Mouse (Mus musculus): ENCODE results near the gene Phf24.
A peak's percentile ranks its signal among the peaks of the same experiment; 100 is the strongest.

Phf24 gene

DNA sequence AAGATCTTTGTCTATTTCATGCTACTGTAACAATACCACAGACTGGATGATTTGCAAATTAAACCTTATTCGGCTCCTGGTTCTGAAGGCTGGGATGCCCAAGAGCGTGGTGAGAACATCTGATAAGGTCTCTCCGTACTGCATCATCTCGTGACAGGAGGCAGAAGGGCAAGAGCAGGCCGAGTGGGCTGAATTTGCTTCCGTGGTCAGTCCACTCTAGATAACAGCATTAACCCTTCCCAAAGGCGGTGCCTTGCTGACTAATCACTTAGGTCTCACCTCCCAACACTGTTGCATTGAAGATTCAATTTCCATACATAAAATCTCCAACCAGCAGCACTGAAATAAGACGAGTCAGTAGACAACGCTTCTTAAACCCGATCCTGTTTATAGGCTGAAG is 3.1 kb upstream of the Phf24 start:
- DNase-seq (ENCODE audit: low spot score in 2 of 2): no peak

DNA sequence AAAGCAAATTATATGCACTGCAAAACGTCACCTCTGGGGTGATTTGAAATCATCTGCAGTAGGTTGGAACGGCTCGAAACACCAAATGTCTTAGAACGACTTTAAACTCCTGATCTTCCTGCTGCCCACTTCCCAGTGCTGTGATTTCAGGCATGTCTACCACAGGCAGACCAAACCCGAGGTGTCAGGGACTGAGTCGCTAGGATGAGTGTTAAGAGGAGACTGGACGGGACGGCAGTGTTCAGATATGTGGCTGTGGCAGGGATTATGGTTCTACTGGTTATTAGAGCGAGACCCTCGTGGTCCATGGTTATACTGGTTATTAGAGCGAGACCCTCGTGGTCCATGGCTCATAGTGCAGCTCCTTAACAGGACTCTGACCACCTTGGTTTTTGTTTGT is 1.1 kb upstream of the Phf24 start:
- DNase-seq (ENCODE audit: low spot score in 2 of 2): no peak

DNA sequence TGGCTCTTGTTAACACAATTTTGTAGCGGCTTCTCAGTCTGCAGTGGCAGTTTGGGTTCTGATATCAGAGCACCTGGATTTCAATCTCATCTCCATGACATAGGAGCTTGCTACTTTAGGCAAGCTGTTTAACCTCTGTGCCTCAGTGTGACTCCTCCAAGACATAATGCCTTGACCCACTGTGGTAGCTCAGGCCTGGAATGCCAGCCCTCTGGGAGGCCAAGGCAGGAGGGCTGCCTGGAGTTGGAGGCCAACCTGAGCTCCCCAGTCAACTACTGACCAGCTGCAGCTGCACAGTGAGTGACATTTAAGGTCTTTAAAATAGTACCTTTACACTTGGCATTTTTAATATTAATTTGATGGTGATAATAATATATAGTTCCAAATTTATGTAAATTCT is 494 bp upstream of the Phf24 start:
- no peak for DNase-seq (ENCODE audit: low spot score in 2 of 2)

- DNase-seq (ENCODE audit: low spot score in 2 of 2): peak in 1 of 2 experiments; percentile 9
Measured at GRCm38 (mm10) chr4:42917402-42917774, 928 bp downstream of the Phf24 start.

DNA sequence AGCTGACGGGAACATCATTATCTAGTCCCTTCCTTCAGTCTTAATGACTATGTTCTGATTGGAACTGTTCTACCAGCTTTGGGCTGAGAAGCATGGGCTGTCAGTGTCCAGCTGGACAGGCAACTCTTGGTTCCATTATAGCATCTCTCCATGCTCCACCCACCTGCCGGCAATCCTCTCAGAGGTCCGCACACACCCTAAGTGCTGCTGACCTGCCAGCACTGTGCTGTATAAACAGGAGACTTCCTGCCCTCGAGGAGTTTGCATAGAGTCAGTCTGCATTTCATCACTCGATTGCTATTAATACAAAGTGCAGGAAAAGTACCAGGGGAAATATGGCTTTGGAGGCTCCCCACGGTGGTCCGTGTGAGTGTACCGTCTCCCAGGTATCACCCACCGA is 4.3 kb downstream of the Phf24 start:
- no peak for DNase-seq (ENCODE audit: low spot score in 2 of 2)

DNA sequence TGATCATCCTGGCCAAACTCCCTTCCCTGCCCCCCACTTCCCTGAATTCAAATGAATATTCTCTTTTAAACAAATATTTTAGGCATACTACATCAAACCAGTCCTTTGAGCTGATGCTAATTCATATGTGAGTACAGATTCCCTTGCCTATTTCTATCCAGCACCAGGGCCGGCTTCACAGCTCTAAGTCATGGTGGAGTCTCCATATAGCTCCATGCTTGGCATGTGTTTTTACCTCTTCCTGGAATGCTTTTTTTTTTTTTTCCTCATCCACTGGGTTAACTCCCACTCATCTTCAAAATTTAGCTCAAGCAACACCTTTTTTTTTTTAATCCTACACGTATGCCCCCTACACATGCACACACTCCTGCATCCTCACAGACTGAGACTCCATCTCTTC is 5.1 kb downstream of the Phf24 start:
- no peak for DNase-seq (ENCODE audit: low spot score in 2 of 2)

- DNase-seq (ENCODE audit: low spot score in 2 of 2): no peak
Measured at GRCm38 (mm10) chr4:42922056-42922455, 5.6 kb downstream of the Phf24 start.

DNA sequence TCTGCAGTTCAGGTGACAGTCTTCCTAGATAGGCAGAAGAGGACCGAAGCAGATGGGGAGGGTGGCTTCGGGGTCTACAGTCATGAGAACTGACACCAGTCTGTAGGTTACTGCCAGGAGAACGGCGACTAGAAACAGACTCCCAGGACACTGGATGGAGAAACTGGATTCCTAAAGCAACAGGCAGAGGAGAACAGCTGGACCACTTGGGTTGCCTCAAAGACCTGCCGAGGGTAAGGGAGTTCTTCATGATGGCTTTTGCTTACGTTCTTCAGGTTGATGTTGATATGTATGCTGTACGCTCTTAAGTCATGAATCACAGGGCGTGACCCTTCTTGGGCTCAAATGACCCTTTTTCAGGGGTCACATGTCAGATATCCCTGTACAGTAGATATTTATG is 6.0 kb downstream of the Phf24 start:
- no peak for DNase-seq (ENCODE audit: low spot score in 2 of 2)

- DNase-seq (ENCODE audit: low spot score in 2 of 2): no peak
Measured at GRCm38 (mm10) chr4:42924095-42924710, 7.7 kb downstream of the Phf24 start.

- DNase-seq (ENCODE audit: low spot score in 2 of 2): no peak
Measured at GRCm38 (mm10) chr4:42928209-42928608, 11.7 kb downstream of the Phf24 start.

GRCm38 (mm10) chr4:42928952-42929351 is 12.5 kb downstream of the Phf24 start:
- no peak for DNase-seq (ENCODE audit: low spot score in 2 of 2)

GRCm38 (mm10) chr4:42932229-42932969 is 15.9 kb downstream of the Phf24 start:
- DNase-seq (ENCODE audit: low spot score in 2 of 2): no peak

GRCm38 (mm10) chr4:42933630-42934029 is 17.2 kb downstream of the Phf24 start:
- DNase-seq (ENCODE audit: low spot score in 2 of 2): peak; percentile 33 to 52

DNA sequence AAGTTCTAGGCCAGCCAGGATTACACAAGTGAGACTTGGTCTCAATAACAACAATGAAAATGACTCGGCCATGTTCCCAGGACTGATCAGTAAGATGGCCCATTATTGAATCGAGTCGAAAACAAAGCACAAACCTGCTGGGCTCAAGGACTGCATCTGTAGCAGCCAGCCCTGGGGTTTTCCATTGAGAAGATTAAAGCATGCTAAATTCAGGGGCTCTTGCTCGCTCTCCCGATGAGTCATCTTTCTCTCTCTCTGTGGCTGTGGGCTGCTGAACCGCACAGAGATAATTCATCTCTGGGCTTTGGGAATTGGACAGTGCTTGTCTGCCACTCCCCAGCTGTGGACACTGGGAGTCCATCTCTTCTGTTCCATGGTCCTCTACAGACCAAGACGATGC is 24.9 kb downstream of the Phf24 start:
- DNase-seq (ENCODE audit: low spot score in 2 of 2): no peak

DNA sequence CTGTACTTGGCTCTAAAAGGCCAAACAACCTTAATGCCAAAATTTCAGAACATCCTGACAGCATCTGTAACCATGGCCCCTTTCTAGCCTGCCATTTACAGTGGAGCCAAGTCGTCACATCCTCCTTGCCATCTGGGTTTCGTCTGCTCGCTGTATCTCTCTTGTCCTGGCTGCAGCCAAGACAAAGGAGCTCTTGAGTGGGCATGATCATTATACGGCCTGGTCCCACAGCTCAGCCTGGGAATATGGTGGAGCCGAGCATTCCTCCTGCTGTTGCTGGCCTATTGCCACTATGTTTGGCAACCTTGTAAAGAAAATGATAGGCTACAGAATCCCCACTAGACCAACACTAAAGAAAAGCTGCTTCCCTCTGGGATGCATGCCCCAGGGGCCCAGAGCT is 26.9 kb downstream of the Phf24 start:
- no peak for DNase-seq (ENCODE audit: low spot score in 2 of 2)

GRCm38 (mm10) chr4:42944185-42944584 is 27.7 kb downstream of the Phf24 start:
- no peak for DNase-seq (ENCODE audit: low spot score in 2 of 2)

DNA sequence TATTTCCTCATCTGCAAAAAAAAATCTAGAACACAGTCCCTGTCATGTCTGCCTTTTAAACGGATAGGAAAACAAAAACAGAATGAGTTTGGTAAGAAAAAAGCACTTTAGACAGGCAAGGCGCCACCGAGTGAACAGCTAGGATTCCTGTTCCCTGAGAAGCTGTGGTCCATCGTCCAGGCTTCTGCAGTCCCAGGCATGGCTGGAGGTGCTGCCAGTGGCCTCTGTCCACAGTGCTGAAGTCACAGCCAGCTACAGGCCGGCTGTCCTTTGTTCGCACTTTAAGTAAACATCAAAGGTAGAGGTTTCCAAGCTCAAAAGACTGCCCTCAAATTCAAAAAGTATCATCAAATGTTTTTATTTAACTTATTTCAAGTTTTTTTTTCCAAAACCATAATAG is 28.6 kb downstream of the Phf24 start:
- DNase-seq (ENCODE audit: low spot score in 2 of 2): no peak

GRCm38 (mm10) chr4:42945445-42945844 is 29.0 kb downstream of the Phf24 start:
- DNase-seq (ENCODE audit: low spot score in 2 of 2): no peak

- no peak for DNase-seq (ENCODE audit: low spot score in 2 of 2)
Measured at GRCm38 (mm10) chr4:42945952-42946351, 29.5 kb downstream of the Phf24 start.

- no peak for DNase-seq (ENCODE audit: low spot score in 2 of 2)
Measured at GRCm38 (mm10) chr4:42946733-42947290, 30.4 kb downstream of the Phf24 start.

DNA sequence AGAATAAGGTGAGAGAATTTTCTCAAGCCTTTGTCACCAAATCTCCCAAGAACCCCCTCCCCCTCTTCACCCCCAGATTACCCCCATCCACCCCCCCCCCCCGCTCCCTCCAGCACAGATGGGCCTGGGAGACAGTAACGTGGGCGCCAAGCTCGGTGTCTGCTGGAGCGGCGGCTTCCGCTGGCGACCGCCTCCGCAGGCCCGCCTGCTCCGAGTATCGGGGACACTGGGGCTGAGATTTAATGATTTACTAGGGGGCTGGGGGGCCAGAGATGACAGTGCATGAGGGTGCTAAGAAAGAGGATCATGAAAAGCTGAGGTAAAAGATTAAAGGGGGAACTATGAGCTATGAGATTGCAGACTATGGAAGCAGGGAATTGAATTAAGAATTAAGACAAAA is 32.1 kb downstream of the Phf24 start:
- no peak for DNase-seq (ENCODE audit: low spot score in 2 of 2)

GRCm38 (mm10) chr4:42949051-42949675 is 32.7 kb downstream of the Phf24 start:
- no peak for DNase-seq (ENCODE audit: low spot score in 2 of 2)

DNA sequence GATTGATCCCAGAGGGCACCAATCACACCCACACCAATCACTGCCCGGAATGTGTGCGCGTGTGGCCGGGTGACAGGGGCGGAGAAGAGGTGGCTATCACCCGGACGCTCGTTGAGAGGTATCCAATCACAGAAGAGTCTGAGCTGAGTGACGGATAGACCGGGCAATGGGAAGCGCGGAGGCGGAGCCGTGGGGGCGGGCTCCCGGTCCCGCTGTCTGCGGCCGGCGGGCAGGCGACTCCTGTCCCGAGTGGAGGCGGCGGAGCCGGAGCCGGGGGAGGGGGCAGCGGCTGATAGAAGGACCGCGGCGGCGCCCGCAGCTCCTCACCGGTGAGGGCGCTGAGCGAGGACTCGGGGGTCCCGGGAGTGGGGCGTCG is 33.2 kb downstream of the Phf24 start, which contains the start of gene Dnajb5:
Dnajb5 (plus strand) TSS at position 139 of the 376 bp plus-strand sequence.
- peak; percentile 94 to 99 for DNase-seq (ENCODE audit: low spot score in 2 of 2)

Data from urinary bladder, adult 18-20 months (tissue).